Mouse (Mus musculus) CH12.LX (cell line): ENCODE results near the gene Atg101. TPM values are rescaled to one million over a fixed set of nuclear protein-coding genes. Genes with fewer than 3 reads are reported as not detected.

Experiments used
- DNase-seq: peaks from one replicate; pipeline ENCODE4 v3.0.0-alpha.2; 2013; ENCODE audit errors: extremely low read depth
- H3K27ac ChIP-seq: 2 replicates; pipeline ENCODE4 v1.5.1; 2012; ENCODE audit warnings: low read depth, mild to moderate bottlenecking, control low read depth, moderate library complexity; ENCODE audit not compliant: insufficient read depth
- H3K27me3 ChIP-seq: replicated peaks from 2 replicates; pipeline ENCODE3; 2012; ENCODE audit warnings: inconsistent platforms
- H3K36me3 ChIP-seq, 2 experiments: replicated peaks in 1 of 2; 2 replicates each; pipeline versions ENCODE3 to v1.6.1; 2012; ENCODE audit warnings: inconsistent platforms in 1 of 2, low read length in 1 of 2, mild to moderate bottlenecking in 1 of 2, mixed read lengths in 1 of 2, moderate library complexity in 1 of 2; ENCODE audit not compliant: control insufficient read depth in 1 of 2, insufficient read depth in 1 of 2
- H3K4me1 ChIP-seq, 2 experiments: 2 replicates each; pipeline ENCODE4 v1.6.1; 2012; ENCODE audit warnings: inconsistent platforms in 1 of 2, moderate library complexity in 1 of 2; ENCODE audit not compliant: insufficient read depth in 2 of 2, control insufficient read depth in 1 of 2
- H3K4me2 ChIP-seq: 2 replicates; pipeline ENCODE4 v1.6.1; 2012; ENCODE audit warnings: low read depth, mild to moderate bottlenecking, control low read depth; ENCODE audit not compliant: poor library complexity, insufficient read depth, severe bottlenecking
- H3K4me3 ChIP-seq, 3 experiments: fragments of 150-350 bp in 1 of 3; sonication (generic) in 1 of 3; replicated peaks in 1 of 3; 2 replicates each; pipeline versions ENCODE3 to v1.5.1; 2011 to 2012; ENCODE audit warnings: low read depth in 2 of 3, low read length in 2 of 3, mild to moderate bottlenecking in 2 of 3, moderate library complexity in 2 of 3, control low read depth in 1 of 3, improper control_type of control experiment in 1 of 3, inconsistent platforms in 1 of 3, mixed read lengths in 1 of 3; ENCODE audit not compliant: poor library complexity in 1 of 3
- H3K79me2 ChIP-seq: replicated peaks from 2 replicates; pipeline ENCODE4 v1.6.1; 2012; ENCODE audit warnings: mild to moderate bottlenecking, moderate library complexity; ENCODE audit not compliant: control insufficient read depth, poor library complexity, insufficient read depth, severe bottlenecking; ENCODE audit errors: extremely low read depth
- H3K9ac ChIP-seq: 2 replicates; pipeline ENCODE4 v1.6.1; 2012; ENCODE audit warnings: low read depth, mild to moderate bottlenecking, control low read depth, moderate library complexity; ENCODE audit not compliant: insufficient read depth
- H3K9me3 ChIP-seq: replicated peaks from 2 replicates; pipeline ENCODE3; 2012; ENCODE audit warnings: low read length, inconsistent platforms, mixed read lengths
- CHD1 ChIP-seq: IDR thresholded peaks from 2 replicates; pipeline ENCODE4 v1.6.1; 2012; ENCODE audit warnings: low read depth, low read length, improper control_type of control experiment, inconsistent platforms
- CTCF ChIP-seq, 2 experiments: IDR thresholded peaks in 1 of 2; conservative IDR thresholded peaks in 1 of 2; 2 replicates each; pipeline ENCODE4 v1.5.1; 2011 to 2012; ENCODE audit warnings: low read depth in 2 of 2, low read length in 2 of 2, improper control_type of control experiment in 1 of 2, inconsistent platforms in 1 of 2, mild to moderate bottlenecking in 1 of 2, moderate library complexity in 1 of 2
- E2F4 ChIP-seq: IDR thresholded peaks from 2 replicates; pipeline ENCODE4 v1.6.1; 2011; ENCODE audit warnings: low read depth, low read length, improper control_type of control experiment; ENCODE audit not compliant: insufficient replicate concordance
- ELF1 ChIP-seq: IDR thresholded peaks from 2 replicates; pipeline ENCODE4 v1.6.1; 2014; ENCODE audit warnings: low read depth, mild to moderate bottlenecking, inconsistent platforms, low read length, improper control_type of control experiment
- EP300 ChIP-seq: IDR thresholded peaks from 2 replicates; pipeline ENCODE4 v1.6.1; 2011; ENCODE audit warnings: low read length, improper control_type of control experiment
- HCFC1 ChIP-seq: IDR thresholded peaks from 2 replicates; pipeline ENCODE4 v1.6.1; 2012; ENCODE audit warnings: low read depth, mild to moderate bottlenecking, inconsistent platforms, low read length, improper control_type of control experiment
- JUN ChIP-seq: IDR thresholded peaks from 2 replicates; pipeline ENCODE4 v1.6.1; 2011; ENCODE audit warnings: low read depth, mild to moderate bottlenecking, low read length, improper control_type of control experiment, moderate library complexity; ENCODE audit not compliant: insufficient read depth
- KAT2A ChIP-seq: IDR thresholded peaks from 2 replicates; pipeline ENCODE4 v1.6.1; 2012; ENCODE audit warnings: low read length, improper control_type of control experiment, inconsistent platforms; ENCODE audit not compliant: insufficient replicate concordance
- MAX ChIP-seq: IDR thresholded peaks from 2 replicates; pipeline ENCODE4 v1.6.1; 2011; ENCODE audit warnings: low read length, improper control_type of control experiment
- MEF2A ChIP-seq: IDR thresholded peaks from 2 replicates; pipeline ENCODE4 v1.6.1; 2014; ENCODE audit warnings: low read depth, mild to moderate bottlenecking, inconsistent platforms, low read length, improper control_type of control experiment, borderline replicate concordance
- MYC ChIP-seq: IDR thresholded peaks from 2 replicates; pipeline ENCODE4 v1.6.1; 2011; ENCODE audit warnings: low read depth, mild to moderate bottlenecking, improper control_type of control experiment, low read length
- NRF1 ChIP-seq: IDR thresholded peaks from 2 replicates; pipeline ENCODE4 v1.6.1; 2014; ENCODE audit warnings: low read depth, mild to moderate bottlenecking, inconsistent platforms, low read length, improper control_type of control experiment, moderate library complexity
- RAD21 ChIP-seq: IDR thresholded peaks from 2 replicates; pipeline ENCODE4 v1.6.1; 2011; ENCODE audit warnings: low read depth, mild to moderate bottlenecking, low read length, improper control_type of control experiment, moderate library complexity
- TBP ChIP-seq: conservative IDR thresholded peaks from 2 replicates; pipeline ENCODE4 v1.6.1; 2011; ENCODE audit warnings: low read depth, low read length, improper control_type of control experiment
- UBTF ChIP-seq: IDR thresholded peaks from 2 replicates; pipeline ENCODE4 v1.6.1; 2012; ENCODE audit warnings: low read depth, mild to moderate bottlenecking, inconsistent platforms, low read length, improper control_type of control experiment, moderate library complexity
- USF1 ChIP-seq: IDR thresholded peaks from 2 replicates; pipeline ENCODE4 v1.6.1; 2014; ENCODE audit warnings: low read depth, mild to moderate bottlenecking, inconsistent platforms, low read length, improper control_type of control experiment
- USF2 ChIP-seq: conservative IDR thresholded peaks from 2 replicates; pipeline ENCODE4 v1.6.1; 2011; ENCODE audit warnings: low read depth, low read length, improper control_type of control experiment
- ZC3H11A ChIP-seq: IDR thresholded peaks from 2 replicates; pipeline ENCODE4 v1.6.1; 2012; ENCODE audit warnings: low read depth, mild to moderate bottlenecking, inconsistent platforms, low read length, improper control_type of control experiment
- ZKSCAN1 ChIP-seq: IDR thresholded peaks from 2 replicates; pipeline ENCODE4 v1.6.1; 2012; ENCODE audit warnings: low read depth, inconsistent platforms, low read length, improper control_type of control experiment, borderline replicate concordance
- ZMIZ1 ChIP-seq: IDR thresholded peaks from 2 replicates; pipeline ENCODE4 v1.6.1; 2012; ENCODE audit warnings: low read depth, mild to moderate bottlenecking, inconsistent platforms, low read length, improper control_type of control experiment
- ZNF384 ChIP-seq: IDR thresholded peaks from 2 replicates; pipeline ENCODE4 v1.6.1; 2012; ENCODE audit warnings: low read depth, low read length, improper control_type of control experiment, inconsistent platforms
- dilution Hi-C: fragments of 300-500 bp; cut with MboI; formaldehyde crosslinking; loops from 2 replicates; pipeline ENCODE4 v1.14.3; 2020; ENCODE audit warnings: low sequenced_read_pairs; ENCODE audit not compliant: extremely low pct_unique_long_range_greater_than_20kb, extremely low pct_ligation_motif_present
- in situ Hi-C: fragments of 300-500 bp; cut with MboI; formaldehyde crosslinking; loops from 3 replicates; pipeline ENCODE4 v1.14.3; 2019; ENCODE audit warnings: low sequenced_read_pairs, low pct_ligation_motif_present, low pct_unique_long_range_greater_than_20kb, mixed read lengths
- polyA plus RNA-seq: library from polyadenylated mRNA; unstranded; fragments of >175 nt; gene quantifications from 2 replicates; pipeline ENCODE4 v1.2.1, GENCODE M21; 2012; ENCODE audit warnings: low read depth; ENCODE audit not compliant: insufficient read length
- total RNA-seq, 2 experiments: library from RNA; depleted of rRNA; stranded (reverse); fragments of 300-350 nt in 1 of 2; fragments of >200 nt in 1 of 2; gene quantifications; 2 replicates each; pipeline ENCODE4 v1.2.3; 2012 to 2014

The Atg101 gene
- total and polyA plus RNA-seq, 3 experiments = 49.1 to 61.3 (median 58.8) TPM

- Histone ChIP-seq H3K4me1 (peaks cover 2 to 3% of the 10 kb centered on the region in 2 experiments; a peak in 1 of 4 replicates), H3K27ac (no peak overlapping the region)
- dilution Hi-C loops = no loop called here
Measured at GRCm38 (mm10) chr15:101297988-101298387, 13.9 kb downstream of the Atg101 start.

DNA sequence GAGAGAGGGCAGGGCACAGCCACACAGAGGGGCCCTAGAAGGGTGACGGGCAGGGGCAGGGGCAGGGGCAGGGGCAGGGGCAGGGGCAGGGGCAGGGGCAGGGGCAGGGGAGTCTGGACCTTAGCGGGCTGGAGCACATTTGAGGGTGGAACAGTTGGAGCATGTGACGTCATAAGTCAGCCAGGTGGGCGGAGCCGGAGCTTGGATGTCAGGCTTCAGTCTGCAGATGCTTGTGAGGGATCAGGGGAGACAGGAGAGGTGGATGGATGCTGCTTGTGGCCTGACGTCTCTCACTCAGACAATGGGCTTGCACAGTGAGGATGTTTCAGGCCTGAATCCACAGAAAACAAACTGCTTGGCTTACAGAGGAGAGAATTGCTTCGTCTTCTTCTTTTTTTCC lies 14.5 kb downstream of the Atg101 start:
- no peaks in the 10 kb centered on the region for H3K79me2 ChIP-seq
- in situ Hi-C loops (no loop called here), dilution Hi-C loops (no loop called here)
- 0 out of 4 replicates have a peak, but pooled peaks cover 0 to 3% of the 10 kb centered on the region in 2 experiments for H3K4me1 ChIP-seq
- no peak for TF ChIP-seq USF1
- TF ChIP-seq CTCF (conservative IDR thresholded peaks at IDR 0.05 in 1 of 2, IDR thresholded peaks at IDR 0.05 in 1 of 2; ENCODE audit: low read depth in 2 of 2, low read length in 2 of 2) = no peak
- no peak for TF ChIP-seq RAD21
- no peak for TF ChIP-seq EP300
- no peak for TF ChIP-seq ZKSCAN1
- no peak for TF ChIP-seq TBP
- H3K27me3 ChIP-seq = no peaks in the 10 kb centered on the region
- no peak overlapping the region for H3K27ac ChIP-seq
- no peak overlapping the region for H3K9ac ChIP-seq
- H3K9me3 ChIP-seq = peaks cover 5% of the 10 kb centered on the region
- H3K4me2 ChIP-seq = no peak overlapping the region
- peaks cover 0 to 4% of the 10 kb centered on the region in 2 experiments for H3K36me3 ChIP-seq
- H3K4me3 ChIP-seq = no peak overlapping the region
- no peak for DNase-seq

More at GRCm38 (mm10) chr15:101297988-101298387, 13.9 kb downstream of the Atg101 start:
- TF ChIP-seq MEF2A = no peak
- TF ChIP-seq ZC3H11A = no peak
- no peak for TF ChIP-seq MAX
- no peak for TF ChIP-seq HCFC1
- no peak for TF ChIP-seq ELF1
- no peak for TF ChIP-seq UBTF
- TF ChIP-seq KAT2A = no peak
- no peak for TF ChIP-seq ZNF384
- TF ChIP-seq, all 38 proteins: peak for 0
- Histone ChIP-seq H3K36me3 (peaks cover 0 to 8% of the 10 kb centered on the region in 2 experiments), H3K4me2 (no peak overlapping the region), H3K79me2 (no peaks in the 10 kb centered on the region), H3K9me3 (no peaks in the 10 kb centered on the region), H3K27me3 (no peaks in the 10 kb centered on the region), H3K4me3 (no peak overlapping the region), H3K9ac (no peak overlapping the region)
- in situ Hi-C loops = no loop called here
- DNase-seq = no peak

DNA sequence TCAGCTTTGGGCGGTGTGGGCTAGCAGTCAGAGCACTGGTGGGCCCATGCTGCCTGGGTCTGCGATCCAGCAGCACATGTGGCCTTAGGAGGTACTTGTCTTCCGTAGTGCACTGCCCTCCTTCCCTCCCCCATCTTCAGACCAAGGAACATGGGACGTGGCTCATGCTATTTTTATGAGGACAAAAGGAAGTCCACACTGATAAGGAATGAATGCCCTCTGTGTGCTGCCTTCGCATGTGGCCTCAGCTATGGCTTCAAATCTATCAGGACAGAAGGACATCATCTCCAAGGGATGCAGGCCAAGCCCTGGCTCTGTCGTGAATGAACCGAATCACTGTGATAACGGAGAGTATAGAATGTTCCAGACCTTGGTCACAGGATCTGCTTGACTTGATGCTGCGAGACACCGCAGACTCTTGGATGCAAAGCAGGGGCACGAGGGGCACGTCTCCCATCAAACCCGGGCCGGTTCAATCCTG lies 15.4 kb downstream of the Atg101 start:
- Histone ChIP-seq H3K79me2 (no peaks in the 10 kb centered on the region), H3K4me3 (no peak overlapping the region), H3K4me1 (0 out of 4 replicates have a peak, but pooled peaks cover 0 to 3% of the 10 kb centered on the region in 2 experiments), H3K27ac (no peak overlapping the region), H3K9ac (no peak overlapping the region), H3K36me3 (peaks cover 0 to 4% of the 10 kb centered on the region in 2 experiments), H3K27me3 (peaks cover 5% of the 10 kb centered on the region), H3K9me3 (peaks cover 6% of the 10 kb centered on the region)
- no peak for DNase-seq
- in situ Hi-C loops = no loop called here
- no peak for TF ChIP-seq E2F4
- no peak for TF ChIP-seq USF2
- no peak for TF ChIP-seq JUN
- TF ChIP-seq USF1 = no peak
- no peak for TF ChIP-seq ZMIZ1
- TF ChIP-seq HCFC1 = no peak
- no peak for TF ChIP-seq NRF1
- no peak for TF ChIP-seq ELF1
- TF ChIP-seq CHD1 = no peak
- no peak for TF ChIP-seq MYC
- TF ChIP-seq, all 38 proteins: peak for 0
- no peak overlapping the region for H3K4me2 ChIP-seq
- dilution Hi-C loops = no loop called here
